Mouse (Mus musculus) embryonic facial prominence, embryonic 11.5 days (tissue): ENCODE results near the gene Gap43. TPM values are rescaled to one million over a fixed set of nuclear protein-coding genes. Genes with fewer than 3 reads are reported as not detected.

Experiments
- ATAC-seq: fragments of 200-750 bp; cut with Nextera tagmentation; replicated peaks from 2 replicates; pipeline ENCODE4 v1.8.0; 2017; ENCODE audit warnings: low read depth; ENCODE audit not compliant: insufficient number of reproducible peaks, low FRiP score, low TSS enrichment
- DNase-seq: peaks from one replicate; pipeline ENCODE4 v3.0.0-alpha.2; 2015; ENCODE audit warnings: low spot score
- H3K27ac ChIP-seq: fragments of 300-500 bp; sonication (generic); replicated peaks from 2 replicates; pipeline ENCODE4 v1.5.1; 2014; ENCODE audit warnings: mild to moderate bottlenecking, low read depth, low read length, control low read depth
- H3K27me3 ChIP-seq: fragments of 300-500 bp; sonication (generic); 2 replicates; pipeline ENCODE4 v1.6.1; 2014; ENCODE audit warnings: mild to moderate bottlenecking, low read length, moderate library complexity, mixed read lengths; ENCODE audit not compliant: control insufficient read depth, insufficient read depth
- H3K36me3 ChIP-seq: fragments of 300-500 bp; sonication (generic); replicated peaks from 2 replicates; pipeline ENCODE4 v1.6.1; 2014; ENCODE audit warnings: low read depth, mild to moderate bottlenecking, low read length, moderate library complexity, mixed read lengths; ENCODE audit not compliant: control insufficient read depth, insufficient read depth
- H3K4me1 ChIP-seq: fragments of 300-500 bp; sonication (generic); 2 replicates; pipeline ENCODE4 v1.6.1; 2014; ENCODE audit warnings: low read length, mixed read lengths; ENCODE audit not compliant: control insufficient read depth, insufficient read depth
- H3K4me2 ChIP-seq: fragments of 300-500 bp; sonication (generic); 2 replicates; pipeline ENCODE4 v1.6.1; 2014; ENCODE audit warnings: low read depth, mild to moderate bottlenecking, control low read depth, low read length, moderate library complexity
- H3K4me3 ChIP-seq: fragments of 300-500 bp; sonication (generic); 2 replicates; pipeline ENCODE4 v1.5.1; 2014; ENCODE audit warnings: low read depth, low read length, control low read depth
- H3K9ac ChIP-seq: fragments of 300-500 bp; sonication (generic); replicated peaks from 2 replicates; pipeline ENCODE4 v1.6.1; 2014; ENCODE audit warnings: mild to moderate bottlenecking, control low read depth, low read length
- H3K9me3 ChIP-seq: fragments of 300-500 bp; sonication (generic); replicated peaks from 2 replicates; pipeline ENCODE4 v1.6.1; 2016; ENCODE audit warnings: mild to moderate bottlenecking, low read length, inconsistent platforms, mixed read lengths; ENCODE audit not compliant: control insufficient read depth
- WGBS: fragments of 180-500 bp; shearing (Covaris S2); extraction: QIAGEN DNeasy Blood & Tissue Kit; methylation state at CpG from one replicate; pipeline ENCODE4 v1.1.7; 2014; 5-methylcytosine and 5-hydroxymethylcytosine counted together
- polyA plus RNA-seq: library from polyadenylated mRNA; unstranded; fragments of >200 nt; fragmentation: Nextera tagmentation; extraction: Ambion mirVana; gene quantifications from 2 replicates; pipeline ENCODE4 v1.2.1, GENCODE M21; 2014

Gene Gap43
- 153 and 165 TPM in 2 replicates for polyA plus RNA-seq

DNA sequence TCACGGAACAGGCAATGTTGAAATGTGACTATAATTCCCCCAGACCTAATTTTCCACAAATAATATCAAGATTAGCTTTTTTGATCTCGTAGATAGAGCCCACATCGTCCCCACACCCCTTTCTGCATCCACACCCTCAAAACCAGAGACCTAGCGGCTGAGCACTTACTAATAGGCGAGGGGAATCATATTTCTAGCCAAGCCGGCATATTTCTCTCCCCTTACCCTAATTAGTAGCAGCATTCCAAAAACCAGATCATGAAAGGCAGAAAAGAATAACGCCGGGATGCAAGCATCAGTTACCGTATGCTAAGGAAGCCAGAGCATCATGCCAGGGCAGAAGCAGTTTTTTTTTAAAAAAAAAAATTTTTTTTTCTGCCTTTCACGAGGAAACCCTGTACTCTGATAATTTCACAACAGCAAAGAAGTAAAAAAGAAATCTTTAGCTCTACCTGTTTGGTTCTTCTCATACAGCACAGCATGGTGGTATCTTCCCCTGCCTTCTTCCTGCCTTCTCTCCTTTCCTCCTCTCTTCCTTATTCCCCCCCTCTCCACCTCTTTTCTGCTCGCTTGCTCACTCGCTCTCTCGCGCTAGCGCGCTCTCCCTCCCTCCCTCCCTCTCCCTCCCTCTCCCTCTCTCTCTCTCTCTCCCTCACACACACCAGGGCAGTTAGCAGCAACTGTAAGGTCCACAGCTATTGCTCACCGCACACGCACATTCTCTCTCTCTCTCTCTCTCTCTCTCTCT lies at the start of gene Gap43:
Gap43 (minus strand) TSS at position 631 of the 748 bp plus-strand sequence.
- Histone ChIP-seq H3K36me3 (no peaks in the 10 kb centered on the region), H3K4me3 (peak within 1 kb of the TSS; percentile 45), H3K9ac (peak within 1 kb of the TSS; percentile 46), H3K4me2 (peak within 1 kb of the TSS; percentile 57), H3K27me3 (no peaks in the 10 kb centered on the region), H3K4me1 (no peaks in the 10 kb centered on the region; the same call in 1 of the 2 replicates), H3K27ac (peak within 1 kb of the TSS; percentile 43), H3K9me3 (no peaks in the 10 kb centered on the region)
- 0% methylated on average over 18 of the region's 18 CpGs for WGBS
- peak; percentile 74 for ATAC-seq
- DNase-seq: peak; percentile 71

DNA sequence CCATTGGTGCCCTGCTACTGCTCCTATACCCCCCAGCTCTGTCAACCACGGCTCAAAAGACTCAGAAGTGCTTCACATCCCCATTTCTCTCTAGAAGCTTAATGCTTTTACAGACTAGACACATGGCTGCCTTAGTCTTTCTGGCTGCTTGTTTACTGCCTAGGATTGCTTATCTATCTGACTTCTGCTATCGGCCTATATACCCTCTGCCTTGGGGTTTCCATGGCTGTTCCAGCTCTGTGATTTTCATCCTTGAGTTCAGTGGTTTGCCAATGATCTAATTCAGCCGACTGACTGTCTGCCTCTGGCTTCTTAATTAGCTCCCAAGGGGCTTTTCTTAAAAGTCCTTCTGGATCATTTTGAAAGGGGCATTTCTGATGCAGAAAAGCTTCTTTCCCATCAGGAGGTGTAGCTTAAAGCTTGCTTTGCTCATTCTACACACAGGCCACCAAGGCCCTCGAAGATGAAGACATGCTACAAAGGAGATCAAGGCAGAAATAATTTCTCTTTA lies 40.9 kb upstream of the Gap43 start:
- H3K4me1 ChIP-seq: no peaks in the 10 kb centered on the region
- DNase-seq (no peak), ATAC-seq (no peak)
- WGBS: 43% methylated on average over 4 of the region's 4 CpGs
- H3K27me3 ChIP-seq: no peaks in the 10 kb centered on the region
- H3K36me3 ChIP-seq: no peaks in the 10 kb centered on the region
- no peak overlapping the region for H3K9ac ChIP-seq
- H3K4me3 ChIP-seq: no peak overlapping the region
- no peak overlapping the region for H3K4me2 ChIP-seq
- H3K27ac ChIP-seq: no peak overlapping the region
- H3K9me3 ChIP-seq: no peaks in the 10 kb centered on the region

DNA sequence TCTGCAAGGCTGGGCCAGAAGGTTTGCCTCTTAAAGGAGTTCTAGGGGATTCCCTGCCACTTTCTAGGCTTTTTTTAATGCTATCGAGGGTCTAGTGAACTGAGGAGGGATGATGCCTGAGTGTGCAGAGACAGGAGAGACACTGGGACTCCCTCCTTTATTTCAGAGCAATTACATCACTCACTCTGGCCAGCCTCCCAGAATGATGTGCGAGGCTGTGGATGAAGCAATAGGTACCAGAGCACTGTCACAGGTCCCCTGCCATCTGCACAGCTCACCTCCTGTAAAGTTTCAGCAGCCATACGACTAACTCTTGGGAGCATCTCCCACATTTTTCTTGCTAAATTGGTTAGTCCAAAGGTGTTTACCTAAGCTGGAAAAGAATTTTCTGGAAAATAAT lies 40.2 kb upstream of the Gap43 start:
- H3K4me1 ChIP-seq: no peaks in the 10 kb centered on the region
- H3K27me3 ChIP-seq: no peaks in the 10 kb centered on the region
- no peak overlapping the region for H3K27ac ChIP-seq
- H3K9me3 ChIP-seq: no peaks in the 10 kb centered on the region
- H3K36me3 ChIP-seq: no peaks in the 10 kb centered on the region
- 54% methylated on average over 3 of the region's 3 CpGs for WGBS
- no peak overlapping the region for H3K4me2 ChIP-seq
- ATAC-seq: no peak
- no peak overlapping the region for H3K4me3 ChIP-seq
- H3K9ac ChIP-seq: no peak overlapping the region
- no peak for DNase-seq

DNA sequence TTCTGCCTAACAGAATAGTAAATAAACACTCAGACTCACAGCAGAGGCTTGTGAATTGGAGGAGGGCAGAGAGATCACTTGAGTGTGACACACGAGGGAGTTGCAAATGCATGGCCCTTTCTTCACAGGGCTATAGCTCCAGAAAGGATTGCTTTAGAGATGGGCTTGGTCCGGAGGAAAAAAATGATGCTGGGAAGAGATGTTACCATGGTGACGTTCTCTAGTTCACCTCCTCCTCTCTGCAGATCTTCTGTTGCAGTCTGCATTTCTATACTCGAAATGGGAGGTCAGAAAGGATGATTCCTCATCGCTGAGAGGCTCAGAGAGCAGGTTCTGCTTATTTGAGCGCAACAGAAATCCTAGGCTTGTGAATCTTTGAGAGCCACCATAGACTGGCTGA lies 29.7 kb upstream of the Gap43 start:
- H3K9me3 ChIP-seq: no peaks in the 10 kb centered on the region
- DNase-seq (no peak), ATAC-seq (no peak)
- H3K9ac ChIP-seq: no peak overlapping the region
- H3K27me3 ChIP-seq: no peaks in the 10 kb centered on the region
- H3K4me3 ChIP-seq: no peak overlapping the region
- H3K36me3 ChIP-seq: no peaks in the 10 kb centered on the region
- H3K27ac ChIP-seq: no peak overlapping the region
- no peaks in the 10 kb centered on the region for H3K4me1 ChIP-seq
- no peak overlapping the region for H3K4me2 ChIP-seq
- 74% methylated on average over 6 of the region's 6 CpGs for WGBS

DNA sequence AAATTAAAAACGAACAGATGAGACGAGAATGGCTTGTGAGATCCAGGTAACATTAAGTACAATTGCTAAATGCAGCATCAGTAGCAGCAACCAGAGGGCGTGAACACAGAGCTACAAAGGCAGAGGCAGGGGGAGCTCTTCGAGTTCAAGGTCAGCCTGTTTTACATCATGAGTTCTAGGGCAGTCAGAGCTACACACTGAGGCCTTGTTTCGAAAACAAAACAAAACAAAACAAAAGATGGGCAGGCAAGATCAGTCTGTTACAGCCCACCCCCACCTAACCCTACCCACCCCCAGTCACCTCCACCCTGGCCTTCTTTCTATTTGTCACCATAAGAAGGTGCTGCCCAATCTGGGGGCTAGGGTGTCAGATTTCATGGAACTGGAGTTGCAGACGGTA lies 28.9 kb upstream of the Gap43 start:
- Histone ChIP-seq H3K4me2 (no peak overlapping the region), H3K9me3 (no peaks in the 10 kb centered on the region), H3K27me3 (no peaks in the 10 kb centered on the region), H3K27ac (no peak overlapping the region), H3K9ac (no peak overlapping the region), H3K36me3 (no peaks in the 10 kb centered on the region), H3K4me3 (no peak overlapping the region), H3K4me1 (no peaks in the 10 kb centered on the region)
- 86% methylated on average over 6 of the region's 6 CpGs for WGBS
- DNase-seq (no peak), ATAC-seq (no peak)

DNA sequence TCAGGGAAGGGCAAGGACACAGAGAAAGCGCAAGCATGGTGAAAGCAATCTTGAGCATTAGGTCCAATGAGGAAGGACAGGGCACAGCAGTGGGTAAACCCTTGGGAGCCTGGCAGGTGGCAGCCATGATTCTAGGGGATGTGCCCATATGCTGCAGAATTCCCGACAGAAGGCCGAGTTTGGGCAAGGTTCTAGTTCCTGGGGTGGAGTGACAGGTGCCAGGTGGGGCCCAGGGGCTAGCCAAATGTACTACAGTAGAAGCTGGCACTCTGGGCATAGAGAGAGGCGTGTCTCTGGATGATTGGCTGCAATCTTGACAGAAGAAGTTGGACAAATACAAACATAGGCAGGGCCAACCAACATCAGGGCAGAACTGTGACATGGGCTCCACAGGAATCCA lies 19.6 kb upstream of the Gap43 start:
- no peak for DNase-seq
- no peak for ATAC-seq
- H3K4me3 ChIP-seq: no peak overlapping the region
- no peaks in the 10 kb centered on the region for H3K9me3 ChIP-seq
- no peaks in the 10 kb centered on the region for H3K4me1 ChIP-seq
- no peaks in the 10 kb centered on the region for H3K36me3 ChIP-seq
- H3K27ac ChIP-seq: no peak overlapping the region
- no peak overlapping the region for H3K9ac ChIP-seq
- H3K27me3 ChIP-seq: no peaks in the 10 kb centered on the region
- WGBS: 88% methylated on average over 4 of the region's 4 CpGs
- H3K4me2 ChIP-seq: no peak overlapping the region

DNA sequence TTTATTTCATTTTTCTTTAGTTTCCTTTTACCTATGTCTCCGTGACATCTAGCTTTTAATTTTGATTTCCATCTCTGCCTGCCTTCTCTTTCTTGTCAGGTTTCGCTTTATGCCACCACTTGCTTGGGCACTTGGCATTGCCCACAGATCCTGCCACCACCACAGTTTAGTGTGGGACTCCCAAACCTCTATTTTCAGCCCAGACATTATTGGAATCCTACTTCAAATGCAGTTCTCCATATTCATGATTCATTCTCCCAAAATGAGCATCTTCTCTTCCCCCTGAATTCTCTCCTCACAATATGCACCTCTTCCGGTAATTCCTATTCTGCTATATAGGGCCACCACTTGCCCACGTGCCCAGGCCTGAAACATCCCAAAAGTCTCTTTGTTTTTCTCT lies 17.6 kb upstream of the Gap43 start:
- WGBS: 90% methylated on average over 4 of the region's 4 CpGs
- no peak for DNase-seq
- no peak overlapping the region for H3K4me2 ChIP-seq
- no peaks in the 10 kb centered on the region for H3K4me1 ChIP-seq
- H3K27me3 ChIP-seq: no peaks in the 10 kb centered on the region
- H3K36me3 ChIP-seq: no peaks in the 10 kb centered on the region
- no peak overlapping the region for H3K9ac ChIP-seq
- no peak overlapping the region for H3K4me3 ChIP-seq
- no peaks in the 10 kb centered on the region for H3K9me3 ChIP-seq
- no peak overlapping the region for H3K27ac ChIP-seq
- ATAC-seq: no peak

DNA sequence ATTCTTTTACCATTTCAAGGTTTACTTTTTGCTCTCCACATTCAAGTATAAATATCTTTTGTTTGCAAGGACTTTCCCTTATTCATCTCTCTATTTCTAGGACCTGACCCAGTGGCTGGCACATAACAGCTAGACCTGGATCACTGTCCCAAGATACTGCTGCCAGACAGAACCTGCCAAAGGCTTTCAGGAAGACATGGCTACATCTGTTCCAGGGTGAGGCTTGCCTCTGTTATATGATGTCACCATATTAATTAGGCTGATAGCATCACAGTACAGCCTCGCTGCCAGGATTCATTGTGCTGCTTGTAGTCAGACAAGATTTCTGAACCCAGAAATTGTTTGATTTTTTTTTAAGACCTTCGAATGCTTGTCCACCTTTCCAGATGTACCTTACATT lies 9.6 kb upstream of the Gap43 start:
- Histone ChIP-seq H3K4me3 (no peak overlapping the region), H3K4me1 (no peaks in the 10 kb centered on the region), H3K9ac (no peak overlapping the region), H3K9me3 (no peaks in the 10 kb centered on the region), H3K27ac (no peak overlapping the region), H3K4me2 (no peak overlapping the region), H3K36me3 (no peaks in the 10 kb centered on the region), H3K27me3 (no peaks in the 10 kb centered on the region)
- 89% methylated on average over 2 of the region's 2 CpGs for WGBS
- DNase-seq: no peak
- ATAC-seq: no peak
